Comparison of ENCODE assay signal across 8 mouse cellular contexts in the genomic region with DNA sequence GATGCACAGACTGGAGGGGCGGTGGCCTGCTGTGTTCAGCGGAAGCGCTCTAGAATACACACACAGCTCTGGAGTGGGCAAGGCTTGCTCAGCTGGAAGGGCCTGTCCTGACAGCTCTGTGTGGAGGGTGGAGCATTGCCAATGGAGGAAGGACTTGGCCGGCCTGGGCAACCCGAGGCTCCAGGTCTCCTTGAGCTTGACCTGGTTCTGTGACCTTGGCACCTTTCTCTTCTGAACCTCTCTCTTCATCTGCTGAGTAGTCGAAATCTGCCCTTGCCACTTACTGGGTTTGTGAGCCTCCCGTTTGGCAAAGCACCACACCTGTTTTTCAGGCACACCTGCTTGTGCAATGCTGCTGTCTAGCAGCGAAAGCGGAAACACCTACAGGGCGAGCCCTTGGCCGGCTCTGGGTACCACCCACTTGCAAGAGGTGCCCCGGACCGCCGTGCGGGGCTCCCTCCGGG. TPM values are rescaled to one million over a fixed set of nuclear protein-coding genes. Genes with fewer than 3 reads are reported as not detected.
DNase-seq lines count a peak whose midpoint lies in the region; TF ChIP-seq lines count a peak whose summit lies in the region.

A gene (plus strand): TSS at position 403 of the 464 bp plus-strand sequence.

- peaks cover 23% of the 10 kb centered on the region for H3K4me1 ChIP-seq in small intestine, adult 2 months (ENCODE audit: control insufficient read depth, insufficient read depth, insufficient read length, low read length)

- H3K36me3 ChIP-seq in small intestine, adult 2 months (ENCODE audit: control insufficient read depth, insufficient read depth, low read length) = peaks cover 2% of the 10 kb centered on the region; the same call in 1 of the 2 replicates

- no peak within 1 kb of the TSS for H3K27ac ChIP-seq in layer of hippocampus, adult 2 months
- peak within 1 kb of the TSS; percentile 95 for H3K27ac ChIP-seq in small intestine, adult 2 months (ENCODE audit: insufficient read depth, low read depth, low read length)

- TF ChIP-seq CTCF in layer of hippocampus, adult 2 months (conservative IDR thresholded peaks at IDR 0.05) = no peak
- no peak for TF ChIP-seq CTCF in small intestine, adult 2 months (IDR thresholded peaks at IDR 0.05; ENCODE audit: extremely low read depth, insufficient read length, insufficient replicate concordance, low read depth, low read length)

- no peaks in the 10 kb centered on the region for H3K27me3 ChIP-seq in small intestine, adult 2 months (ENCODE audit: control insufficient read depth, insufficient read depth, low read length)

- no peak for DNase-seq in layer of hippocampus, adult 2 months (ENCODE audit: low spot score in 2 of 2)
- no peak for DNase-seq in layer of hippocampus, postnatal 25 days (ENCODE audit: extremely low spot score in 1 of 2, low spot score in 1 of 2)
- peak; percentile 58 for DNase-seq in gonadal fat pad, adult 2 months (ENCODE audit: low read depth)
- DNase-seq in kidney, postnatal 14 days = peak; percentile 69
- DNase-seq in retina, postnatal 1 day = no peak
- DNase-seq in ovary, adult 18-20 months (ENCODE audit: low spot score) = no peak
- DNase-seq in heart, adult 9 months (ENCODE audit: low spot score in 2 of 2) = no peak

- TF ChIP-seq POLR2A in small intestine, adult 2 months (IDR thresholded peaks at IDR 0.05; ENCODE audit: low read depth, low read length) = no peak

- WGBS in small intestine, adult 2 months = 7% methylated on average over 16 of the region's 16 CpGs

- peak within 1 kb of the TSS; percentile 8; the same call in 1 of the 2 replicates for H3K4me3 ChIP-seq in layer of hippocampus, adult 2 months
- peak within 1 kb of the TSS; percentile 66 for H3K4me3 ChIP-seq in small intestine, adult 2 months (ENCODE audit: low read depth, low read length)

RNA-seq across cellular contexts. Expression of the gene that starts here (rescaled TPM):
- total RNA-seq in layer of hippocampus, adult 2 months (2021) = under 1 TPM; 0.59 to 0.74 TPM
- under 1 TPM; 0.38 to 0.59 TPM for total RNA-seq in layer of hippocampus, postnatal 25 days (2021)
- 0.13 and 0.28 TPM in 2 replicates for polyA plus RNA-seq in gonadal fat pad, adult 2 months (2012; rRNA removed)
- 58.0 and 112 TPM in 2 replicates for polyA plus RNA-seq in small intestine, adult 2 months (2012; rRNA removed)

Comparison
In these comparisons a context has a peak if more than half of its experiments do, and no peak if none do; other contexts are left out.
1. RNA of the gene that starts here (polyA plus RNA-seq): 58.0 to 112 TPM in small intestine, adult 2 months; 0.13 to 0.28 TPM in gonadal fat pad, adult 2 months; every median in the first group is over 10 times any median in the second.
2. Peak in DNase-seq in gonadal fat pad, adult 2 months; RNA of the gene not detected or under 1 TPM.